Mouse (Mus musculus): ENCODE results near the gene Klk4.

DNA sequence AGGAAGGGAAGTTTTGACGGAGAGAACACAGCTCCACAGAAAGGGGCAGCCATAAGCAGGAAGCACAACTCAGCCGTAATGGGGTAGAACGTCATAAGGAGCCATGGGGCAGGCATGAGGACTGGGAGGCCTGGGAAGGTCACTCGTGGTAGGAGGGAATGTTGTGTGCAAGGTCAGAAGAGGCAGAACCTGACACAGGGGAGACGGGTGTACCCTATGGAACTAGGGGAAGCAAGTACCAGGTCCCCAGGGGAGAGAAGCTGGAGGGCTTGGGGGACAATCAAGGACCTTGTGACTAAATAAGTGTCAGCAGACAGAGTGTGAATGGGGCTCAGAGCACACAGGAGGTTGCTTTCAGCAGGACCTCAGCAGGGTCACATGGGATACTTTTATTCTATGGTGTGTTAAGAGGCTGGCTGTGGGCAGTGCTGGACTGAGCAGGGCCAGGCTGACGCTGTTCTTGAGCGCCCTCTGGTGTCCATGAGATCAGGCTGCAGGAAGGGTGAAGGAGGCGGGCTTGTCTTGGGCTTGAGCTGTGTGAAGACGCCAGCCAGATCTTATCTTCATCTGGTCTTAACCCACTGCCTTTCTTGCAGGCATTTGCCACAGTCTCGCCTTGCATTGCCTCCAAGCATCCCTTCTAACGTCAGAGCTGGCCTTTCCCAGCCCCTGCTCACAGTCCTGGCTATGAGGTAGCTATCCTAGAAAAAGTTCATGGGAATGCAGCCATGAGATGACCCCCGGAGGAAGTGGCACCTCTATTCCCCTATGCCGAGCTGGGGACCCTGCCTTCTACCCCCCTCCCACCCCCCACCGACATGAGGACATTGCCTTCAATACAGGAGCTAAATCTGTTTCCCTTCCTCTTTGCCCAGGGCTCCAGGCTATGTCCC is 38.8 kb downstream of the Klk4 start:
- no peak for TF ChIP-seq GATA1 (IDR thresholded peaks at IDR 0.05; ENCODE audit: borderline replicate concordance, low read length)
- no peak for TF ChIP-seq FLI1 (IDR thresholded peaks at IDR 0.05; ENCODE audit: low read length)
